Mouse (Mus musculus) CD4-positive, CD25-positive, alpha-beta regulatory T cell, adult 4 months (primary cell): ENCODE results near the gene Ppp2r5d. TPM values are rescaled to one million over a fixed set of nuclear protein-coding genes. Genes with fewer than 3 reads are reported as not detected.

Experiments
- ATAC-seq: one replicate; pipeline ENCODE4 v1.8.0; 2017
- polyA plus RNA-seq, 2 experiments: library from polyadenylated mRNA; unstranded; fragments of 100-300 nt; shearing (Covaris generic); gene quantifications; one replicate each; pipeline ENCODE4 v1.2.1; 2017

Ppp2r5d gene
- polyA plus RNA-seq, 2 experiments from 2014 or later, result 19.7 to 31.4 TPM

DNA sequence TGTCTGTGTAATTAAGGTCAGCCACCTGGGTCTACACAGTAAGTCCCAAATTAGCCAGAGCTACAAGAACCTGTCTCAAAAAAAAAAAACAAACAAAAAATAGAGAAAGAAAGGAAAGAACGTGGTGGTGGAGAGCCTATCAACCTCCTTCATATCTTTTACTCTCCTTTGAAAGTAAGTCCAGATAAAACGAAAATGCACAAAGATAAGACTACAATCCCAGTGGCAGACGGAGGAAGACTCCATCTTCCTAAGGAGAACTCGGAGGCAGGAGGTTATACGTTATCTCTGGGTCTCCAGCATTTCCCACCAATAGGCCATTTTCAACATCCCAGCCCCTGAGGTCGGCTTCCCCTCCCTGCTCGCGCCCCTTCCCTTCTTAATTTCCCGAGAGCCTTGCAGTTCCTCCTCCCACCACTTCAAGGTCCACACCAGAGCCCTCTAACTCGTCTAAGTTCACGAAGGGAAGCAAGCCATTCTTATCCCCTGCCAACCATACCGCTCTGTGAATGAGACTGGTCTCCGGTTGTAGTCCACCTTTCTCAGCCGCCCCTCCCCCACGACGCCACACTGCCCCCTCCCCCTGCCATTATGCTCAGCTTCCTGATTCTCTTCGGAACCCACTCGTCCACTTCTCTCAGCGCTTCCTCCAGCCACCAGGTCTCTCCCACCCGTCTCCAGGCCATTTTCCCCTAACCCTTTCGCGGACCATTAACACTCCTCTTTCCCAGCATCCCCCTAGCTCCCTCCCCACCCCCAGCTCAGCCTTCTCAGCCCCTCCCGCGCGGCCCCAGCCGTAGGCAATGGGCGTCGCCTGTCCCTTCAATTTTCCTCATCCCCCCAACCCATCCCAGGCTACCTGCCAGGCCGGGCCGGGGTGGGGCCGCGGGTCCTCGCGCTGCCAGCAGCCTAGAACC, 24.8 kb downstream of the Ppp2r5d start:
- no peak for ATAC-seq

DNA sequence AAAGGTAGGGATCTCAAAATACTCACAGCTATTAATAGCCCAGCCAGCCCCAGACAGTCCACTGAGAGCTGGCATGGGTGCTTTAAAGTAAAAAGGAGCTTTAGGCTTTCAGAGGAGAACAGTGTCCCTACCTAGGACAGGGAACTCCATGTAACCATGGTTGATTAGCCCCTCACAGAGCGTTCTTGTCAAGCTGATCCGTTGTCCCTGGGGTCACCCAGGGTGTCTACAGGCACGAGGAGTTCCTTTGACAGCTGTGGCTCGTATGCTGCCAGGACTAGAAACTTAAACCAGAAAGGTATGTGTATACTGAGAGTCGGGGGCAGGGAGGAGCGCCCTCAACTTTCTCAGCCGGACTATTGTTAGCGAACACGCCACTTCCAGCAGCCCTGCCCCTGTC, 26.0 kb downstream of the Ppp2r5d start:
- no peak for ATAC-seq

DNA sequence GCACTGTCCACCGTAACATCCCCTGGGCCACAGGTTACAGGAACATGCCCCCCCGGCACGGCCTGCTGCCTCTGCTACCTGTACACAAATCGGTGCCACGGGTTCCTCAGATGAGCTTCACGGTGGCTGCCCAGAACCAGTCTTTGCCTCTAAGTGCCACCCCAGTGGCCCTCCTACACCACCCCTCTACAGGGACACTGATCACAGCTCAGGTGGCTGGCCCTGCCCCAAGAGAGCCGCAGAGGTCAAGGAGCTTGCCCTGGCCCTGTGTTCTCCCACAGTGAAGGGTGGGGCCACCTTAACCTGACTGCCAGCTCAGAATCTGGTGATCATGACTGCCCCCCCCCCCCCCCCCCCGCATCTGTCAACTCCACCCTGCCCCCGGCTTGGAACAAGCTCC, 26.5 kb downstream of the Ppp2r5d start, which contains the start of gene Mea1:
TSS of gene Mea1 (plus strand) at position 378 of the 400 bp plus-strand sequence.
- no peak for ATAC-seq

DNA sequence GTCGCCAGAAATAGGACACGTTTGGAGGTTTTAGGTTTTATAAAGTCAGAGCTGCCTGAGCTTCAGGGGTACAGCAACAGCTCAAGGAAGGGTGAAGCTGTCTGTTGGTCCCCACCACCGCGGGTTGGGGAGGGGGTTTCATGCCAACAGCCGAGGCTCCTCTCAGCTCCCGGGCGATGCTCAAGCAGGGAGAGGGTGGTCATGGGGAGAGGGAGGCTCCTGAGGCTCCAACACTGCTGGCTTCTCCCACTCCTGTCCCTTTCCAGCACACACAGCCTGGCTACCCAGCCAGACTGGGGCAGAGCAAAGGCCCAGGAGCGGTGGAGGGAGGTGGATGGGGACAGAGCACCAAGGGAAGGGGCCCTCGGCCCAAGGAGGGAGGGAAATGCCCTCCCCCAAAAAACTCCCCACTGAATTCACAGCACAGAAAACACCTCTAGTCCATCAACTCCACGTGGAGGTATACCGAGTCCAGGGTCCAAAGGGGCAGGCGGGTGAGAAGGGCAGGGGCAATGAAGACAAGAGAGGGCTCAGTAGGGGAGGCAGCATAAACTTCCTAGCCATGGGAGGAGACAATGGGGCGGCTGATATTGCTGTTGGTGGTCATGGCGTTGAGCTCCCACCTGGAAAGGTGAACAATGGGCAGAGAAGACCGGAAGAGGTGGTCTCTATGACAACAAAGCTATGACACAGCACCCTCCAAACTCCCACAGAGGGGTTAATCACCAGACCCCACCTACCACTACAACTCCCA, 30.2 kb downstream of the Ppp2r5d start:
- peak; percentile 36 for ATAC-seq

DNA sequence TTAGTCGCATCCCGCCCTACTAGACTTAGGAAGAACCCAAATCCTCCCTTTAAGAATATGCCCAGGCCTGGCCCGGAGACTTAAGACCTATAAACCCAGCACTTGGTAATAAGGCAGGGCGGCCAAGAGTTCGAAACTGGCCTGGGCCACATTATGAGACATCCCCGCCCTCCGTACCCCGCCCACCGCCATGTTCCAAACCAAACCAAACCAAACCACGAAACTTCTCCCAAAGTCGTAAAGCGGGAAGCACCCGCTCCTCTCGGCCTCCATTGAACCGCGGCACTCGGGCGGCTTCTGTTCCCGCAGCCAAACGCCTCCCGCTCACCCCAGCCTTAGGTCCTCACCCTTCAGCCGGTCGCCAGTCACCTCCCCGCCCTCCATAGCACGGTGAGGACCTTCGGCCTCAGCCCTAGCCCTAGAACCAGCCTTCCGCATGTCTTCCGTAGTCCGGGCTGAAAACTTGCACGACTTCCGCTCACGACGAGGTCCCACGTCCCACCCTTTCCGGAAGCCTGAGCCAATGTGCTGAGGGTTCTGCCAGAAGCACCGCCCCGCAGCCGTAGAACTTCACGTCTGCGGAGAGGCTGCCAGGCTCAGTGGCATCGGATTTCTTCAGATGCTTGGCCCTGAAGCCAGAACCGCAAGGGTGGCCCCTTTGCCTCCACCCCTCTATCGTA, 30.9 kb downstream of the Ppp2r5d start, which contains the start of gene Rrp36:
TSS of gene Rrp36 (minus strand) at position 503 of the 680 bp plus-strand sequence.
- peak; percentile 100 for ATAC-seq

DNA sequence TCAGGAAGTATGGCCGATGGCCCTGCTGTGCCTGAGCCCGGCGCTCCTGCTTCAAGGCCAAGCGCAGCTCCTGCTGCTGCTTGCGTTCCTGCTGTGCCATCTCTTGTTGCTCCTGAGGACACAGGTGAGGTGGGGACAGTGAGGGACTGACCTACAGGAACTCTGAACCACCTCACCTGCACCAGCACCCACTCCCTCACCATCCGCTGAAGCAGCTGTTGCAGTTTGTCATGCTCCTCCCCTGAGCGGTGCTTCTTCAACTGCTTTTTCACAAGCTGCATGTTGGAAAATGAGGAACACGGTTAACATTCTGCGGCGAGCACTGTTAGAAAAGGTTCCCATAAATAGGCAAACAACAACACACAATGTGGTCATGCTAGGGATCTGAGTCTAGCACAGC, 35.0 kb downstream of the Ppp2r5d start:
- ATAC-seq, result no peak

DNA sequence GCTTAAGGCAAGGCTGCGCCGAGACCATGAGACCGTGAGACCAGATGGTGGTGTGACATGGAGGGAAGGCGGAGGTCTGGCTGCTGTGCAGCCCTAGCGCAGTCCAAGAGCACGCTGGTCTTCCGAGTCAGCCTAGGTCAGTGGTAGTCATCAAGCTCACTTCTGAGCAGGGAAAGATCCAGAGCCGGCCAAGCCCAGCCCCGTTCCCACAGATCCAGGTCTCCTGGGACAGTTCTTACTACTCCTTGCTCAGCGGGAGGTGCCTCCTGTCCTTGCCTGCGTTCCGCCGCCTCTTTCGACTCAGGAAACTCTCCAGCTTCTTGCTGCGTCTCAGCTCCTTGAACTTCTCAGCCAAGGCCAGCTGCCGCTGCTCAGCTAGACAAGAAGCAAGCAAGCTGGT, 37.2 kb downstream of the Ppp2r5d start:
- no peak for ATAC-seq

DNA sequence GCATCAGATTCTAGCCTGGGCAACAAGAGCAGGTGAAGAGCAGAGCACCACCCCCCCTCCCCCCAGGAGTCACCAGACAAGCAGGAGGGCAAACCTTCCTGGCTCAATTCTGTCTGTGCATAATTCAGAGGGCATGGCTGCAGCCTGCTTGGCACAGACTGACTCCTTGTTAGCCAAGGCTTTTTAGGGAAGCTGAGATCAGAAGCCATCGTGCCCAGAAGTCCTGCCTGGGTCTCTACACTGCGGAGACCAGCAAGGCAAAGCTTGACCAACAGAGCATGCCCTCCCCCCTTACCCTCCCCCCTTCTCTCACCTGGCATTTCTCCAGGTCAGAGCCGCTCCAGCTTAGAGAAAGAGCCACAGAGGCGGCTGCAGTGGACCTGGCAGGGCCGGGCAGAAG, 42.2 kb downstream of the Ppp2r5d start:
- no peak for ATAC-seq

DNA sequence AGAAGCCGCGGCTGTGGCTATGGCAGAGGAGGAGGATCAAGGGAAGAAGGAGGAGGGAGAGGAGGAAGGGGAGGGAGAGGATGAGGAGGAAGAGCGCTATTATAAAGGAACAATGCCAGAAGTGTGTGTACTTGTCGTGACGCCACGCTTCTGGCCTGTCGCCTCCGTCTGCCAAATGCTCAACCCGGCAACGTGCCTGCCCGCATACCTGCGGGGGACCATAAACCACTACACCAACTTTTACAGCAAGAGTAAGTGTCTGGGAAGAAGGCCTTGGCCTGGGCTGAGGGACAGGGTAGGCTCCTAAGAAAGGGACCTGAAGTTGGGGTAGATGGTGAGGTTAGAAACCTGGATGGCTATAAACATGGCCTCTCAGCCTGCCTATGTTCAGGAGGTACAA, 42.9 kb downstream of the Ppp2r5d start:
- no peak for ATAC-seq

DNA sequence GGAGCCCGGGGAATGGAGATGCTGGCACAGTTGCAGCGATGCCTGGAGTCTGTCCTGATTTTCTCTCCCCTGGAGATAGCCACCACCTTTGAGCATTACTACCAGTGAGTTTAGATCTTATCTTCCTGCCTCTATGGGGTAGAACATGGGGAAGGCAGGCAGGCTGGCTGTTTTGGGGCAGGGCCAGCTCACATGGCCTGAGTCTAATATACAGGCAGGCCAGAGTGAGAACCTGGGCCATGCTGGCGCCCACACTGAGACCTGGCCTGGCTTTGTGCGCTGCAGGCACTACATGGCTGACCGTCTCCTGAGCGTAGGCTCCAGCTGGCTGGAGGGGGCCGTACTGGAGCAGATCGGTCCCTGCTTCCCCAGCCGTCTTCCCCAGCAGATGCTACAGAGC, 43.6 kb downstream of the Ppp2r5d start:
- ATAC-seq, result no peak

DNA sequence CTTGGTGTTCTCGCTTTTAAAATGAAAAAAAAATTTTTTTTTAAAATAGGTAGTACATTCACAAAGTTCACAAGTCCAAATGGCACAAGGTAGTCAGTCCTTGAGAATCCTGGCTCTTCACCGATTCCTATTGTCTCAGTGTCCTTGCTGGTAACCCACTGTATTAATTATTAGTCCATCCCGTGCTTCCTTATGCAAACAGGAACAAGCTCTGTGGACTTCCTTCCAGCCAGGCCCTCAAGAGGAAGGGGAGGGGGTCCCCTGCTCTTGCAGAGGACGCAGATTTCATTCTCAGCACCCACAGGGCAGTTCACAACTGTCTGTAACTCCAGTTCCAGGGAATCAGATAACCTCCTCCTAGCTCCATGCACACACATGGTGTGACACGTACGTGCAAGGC, 48.9 kb downstream of the Ppp2r5d start:
- no peak for ATAC-seq

DNA sequence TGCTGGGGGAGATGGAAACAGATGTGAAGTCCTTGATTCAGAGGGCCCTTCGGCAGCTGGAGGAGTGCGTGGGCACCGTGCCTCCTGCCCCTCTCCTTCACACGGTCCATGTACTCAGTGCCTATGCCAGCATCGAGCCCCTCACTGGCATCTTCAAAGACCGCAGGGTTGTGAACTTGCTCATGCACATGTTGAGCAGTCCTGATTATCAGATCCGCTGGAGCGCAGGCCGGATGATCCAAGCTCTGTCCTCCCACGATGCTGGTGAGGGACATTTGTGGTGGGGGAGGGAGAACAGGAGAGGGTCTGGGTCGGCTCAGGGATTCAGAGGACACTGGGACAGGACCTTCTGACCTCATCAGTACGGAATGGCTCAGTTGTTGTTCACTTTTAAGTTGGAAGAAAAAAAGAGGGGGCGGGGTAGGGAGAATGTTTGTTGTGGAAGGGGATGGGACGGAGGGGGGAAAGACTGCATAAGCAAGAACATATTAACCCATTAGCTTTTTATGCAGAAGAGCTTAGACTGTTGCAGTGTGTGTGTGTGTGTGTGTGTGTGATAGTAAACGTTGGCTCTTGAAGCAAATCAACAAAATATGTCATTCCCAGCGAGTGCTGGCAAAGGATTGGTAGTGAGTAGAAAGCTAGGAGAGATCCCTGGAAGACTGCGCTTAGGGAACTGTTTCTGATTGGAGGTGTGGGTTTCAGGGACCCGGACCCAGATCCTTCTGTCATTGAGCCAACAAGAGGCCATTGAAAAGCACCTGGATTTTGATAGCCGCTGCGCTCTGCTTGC, 53.0 kb downstream of the Ppp2r5d start:
- ATAC-seq, result no peak

DNA sequence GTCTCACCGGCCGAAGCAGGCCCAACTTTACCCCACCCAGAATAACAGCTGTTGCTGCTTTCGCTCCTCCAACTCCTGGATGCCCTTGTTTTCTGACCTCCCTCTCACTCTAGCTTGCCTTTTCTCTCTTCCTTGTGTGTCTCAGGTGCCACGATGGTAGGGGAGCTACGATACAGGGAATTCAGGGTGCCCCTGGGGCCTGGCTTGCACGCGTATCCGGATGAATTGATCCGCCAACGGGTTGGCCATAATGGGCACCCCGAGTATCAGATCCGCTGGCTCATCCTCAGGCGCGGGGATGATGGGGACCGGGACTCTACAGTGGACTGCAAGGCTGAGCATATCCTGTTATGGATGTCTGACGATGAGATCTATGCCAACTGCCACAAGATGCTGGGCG, 53.6 kb downstream of the Ppp2r5d start:
- ATAC-seq, result no peak

DNA sequence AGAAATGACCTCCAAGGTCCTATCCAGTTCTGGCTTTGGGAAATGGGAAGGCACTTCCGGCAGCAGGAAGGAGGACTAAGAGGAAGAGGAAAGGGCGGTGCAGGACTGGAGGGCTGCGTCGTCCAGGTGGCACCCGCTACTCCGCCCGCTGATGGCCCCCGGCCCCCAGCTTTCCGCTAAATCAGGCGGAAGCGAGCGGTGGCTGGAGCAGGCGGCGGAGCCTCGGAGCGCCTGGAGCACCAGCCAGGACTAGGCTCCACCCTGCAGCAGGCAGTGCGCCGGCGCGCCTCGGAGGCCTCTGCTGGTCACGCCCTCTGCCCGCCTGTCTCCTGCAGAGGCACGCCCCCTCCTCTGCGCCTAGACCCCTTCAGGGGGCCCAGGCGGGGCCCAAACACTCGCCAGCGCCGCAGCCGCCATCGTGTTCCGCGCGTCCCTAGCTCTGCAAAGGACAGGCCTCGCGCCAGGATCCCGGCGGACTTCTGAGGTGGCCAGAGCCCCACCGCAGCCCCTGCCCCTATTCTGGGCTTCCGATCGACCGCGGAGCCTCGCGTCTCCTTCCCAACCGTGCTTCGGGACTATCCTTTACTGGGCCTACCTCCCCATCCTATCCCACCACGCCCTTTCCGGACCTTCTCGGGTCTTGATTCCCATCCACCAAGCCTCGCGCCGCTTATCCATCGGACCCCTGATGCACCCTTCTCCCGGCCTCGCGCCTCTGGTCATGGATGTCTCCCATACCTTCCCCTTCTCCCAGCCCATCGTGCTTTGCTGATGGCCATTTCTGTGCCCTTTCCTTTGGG, 54.5 kb downstream of the Ppp2r5d start, which contains the start of gene Cul7:
TSS of gene Cul7 (plus strand) at position 106 of the 800 bp plus-strand sequence.
- ATAC-seq, result peak; percentile 75

DNA sequence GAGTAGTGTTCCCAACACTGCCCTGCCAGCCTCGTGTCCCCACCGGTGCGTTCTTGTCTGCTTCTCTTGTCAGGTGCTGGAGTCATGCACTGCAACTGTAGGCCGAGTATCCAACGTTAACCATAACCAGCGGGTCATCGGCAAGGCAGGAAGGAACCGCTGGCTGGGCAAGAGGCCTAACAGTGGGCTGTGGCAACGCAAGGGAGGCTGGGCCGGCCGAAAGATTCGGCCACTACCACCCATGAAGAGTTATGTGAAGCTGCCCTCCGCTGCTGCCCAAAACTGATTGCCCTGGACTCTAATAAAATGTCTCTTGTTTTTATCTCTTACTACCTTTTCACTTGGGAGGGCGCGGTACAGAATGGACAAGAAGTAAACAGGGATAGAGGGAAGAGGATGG, 55.1 kb downstream of the Ppp2r5d start:
- ATAC-seq, result no peak

DNA sequence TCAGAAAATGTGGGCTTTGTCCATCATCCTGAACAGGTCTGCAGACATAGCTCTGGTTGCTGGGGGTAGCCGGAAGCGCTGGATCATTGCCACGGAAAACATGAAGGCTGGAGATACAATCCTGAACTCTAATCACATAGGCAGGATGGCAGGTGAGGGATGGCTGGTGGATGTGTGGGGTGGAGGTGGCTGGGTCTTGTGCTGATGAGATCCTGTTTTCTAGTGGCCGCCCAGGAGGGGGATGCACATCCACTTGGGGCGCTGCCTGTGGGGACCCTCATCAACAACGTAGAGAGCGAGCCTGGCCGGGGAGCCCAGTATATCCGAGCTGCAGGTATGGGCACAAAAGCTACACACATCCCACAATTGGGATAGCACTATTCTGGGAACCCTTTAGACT, 56.5 kb downstream of the Ppp2r5d start:
- ATAC-seq, result no peak

DNA sequence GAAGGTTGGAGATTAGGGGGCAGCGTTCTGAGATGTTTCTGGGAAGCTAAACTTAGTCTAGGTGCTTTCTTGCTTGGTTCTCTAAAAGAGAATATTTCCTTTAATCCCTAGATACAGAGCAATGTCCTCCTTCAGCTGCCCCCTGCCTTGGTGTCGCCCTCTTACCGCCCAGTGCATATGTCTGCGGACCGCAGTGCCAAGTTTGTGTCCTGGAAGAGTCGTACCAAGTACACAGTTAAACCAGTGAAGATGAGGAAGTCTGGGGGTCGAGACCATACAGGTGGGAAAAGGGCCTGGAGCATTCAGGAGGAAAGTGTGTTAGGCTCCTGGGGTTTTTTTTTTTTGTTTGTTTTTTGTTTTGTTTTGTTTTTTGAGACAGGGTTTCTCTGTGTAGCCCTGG, 57.6 kb downstream of the Ppp2r5d start:
- ATAC-seq, result no peak

DNA sequence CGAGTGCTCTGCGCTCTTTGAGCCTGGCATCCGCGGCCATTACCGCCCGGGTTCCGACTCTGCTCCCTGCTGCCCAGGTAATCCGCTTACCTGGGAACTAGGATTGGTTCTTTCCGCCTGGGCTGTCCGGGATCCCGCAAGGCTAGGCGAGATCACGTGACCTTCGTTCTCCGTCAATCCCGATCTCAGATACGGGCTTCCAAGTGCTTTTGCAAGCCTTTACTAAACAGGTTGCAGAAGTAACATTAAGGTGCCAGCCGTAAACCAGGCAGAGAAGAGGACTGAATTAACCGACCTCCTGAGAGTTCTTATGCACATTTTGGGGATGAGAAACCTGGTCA, 58.6 kb downstream of the Ppp2r5d start:
- no peak for ATAC-seq

DNA sequence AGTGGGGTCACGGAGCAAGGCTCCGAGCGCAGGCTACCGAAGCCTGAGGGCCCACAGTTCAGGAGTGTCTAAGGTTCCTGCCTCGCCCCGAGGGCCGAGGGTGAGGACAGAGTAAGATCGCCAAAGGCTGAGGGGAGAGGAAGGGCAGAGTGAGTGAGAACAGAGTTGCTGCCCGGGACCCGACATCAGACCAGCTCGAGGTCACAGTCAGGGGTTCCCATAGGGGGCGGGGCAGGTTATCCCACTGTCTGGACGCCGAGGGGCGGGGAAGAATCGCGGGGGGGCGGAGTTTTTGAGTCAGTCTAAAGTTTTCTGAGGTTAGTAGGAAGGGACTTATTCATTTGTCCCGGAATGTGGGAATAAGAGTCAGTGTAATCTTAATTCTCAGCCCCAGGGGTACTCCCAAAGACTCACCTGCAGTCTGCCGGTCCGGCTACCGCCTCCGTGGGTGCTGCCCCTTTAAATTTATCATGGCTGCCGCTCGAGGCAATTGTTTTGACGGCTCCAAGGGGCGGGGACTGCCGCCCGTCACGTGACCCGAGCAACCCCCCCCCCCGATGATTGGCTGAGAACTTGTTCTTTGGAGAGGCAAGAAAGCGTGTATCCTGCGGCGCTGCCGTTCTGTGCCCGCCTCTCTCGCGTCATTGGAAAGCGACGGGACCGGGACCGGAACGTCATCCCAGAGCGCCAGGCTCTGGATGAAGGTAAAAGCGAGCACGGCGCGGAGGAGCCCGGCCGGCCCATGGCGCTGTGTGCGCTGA, 59.2 kb downstream of the Ppp2r5d start, which contains the start of the genes Klc4 and Mrpl2:
TSS of gene Klc4 (minus strand) at position 462 of the 761 bp plus-strand sequence.
TSS of gene Mrpl2 (plus strand) at position 669 of the 761 bp plus-strand sequence.
- ATAC-seq, result peak; percentile 80

DNA sequence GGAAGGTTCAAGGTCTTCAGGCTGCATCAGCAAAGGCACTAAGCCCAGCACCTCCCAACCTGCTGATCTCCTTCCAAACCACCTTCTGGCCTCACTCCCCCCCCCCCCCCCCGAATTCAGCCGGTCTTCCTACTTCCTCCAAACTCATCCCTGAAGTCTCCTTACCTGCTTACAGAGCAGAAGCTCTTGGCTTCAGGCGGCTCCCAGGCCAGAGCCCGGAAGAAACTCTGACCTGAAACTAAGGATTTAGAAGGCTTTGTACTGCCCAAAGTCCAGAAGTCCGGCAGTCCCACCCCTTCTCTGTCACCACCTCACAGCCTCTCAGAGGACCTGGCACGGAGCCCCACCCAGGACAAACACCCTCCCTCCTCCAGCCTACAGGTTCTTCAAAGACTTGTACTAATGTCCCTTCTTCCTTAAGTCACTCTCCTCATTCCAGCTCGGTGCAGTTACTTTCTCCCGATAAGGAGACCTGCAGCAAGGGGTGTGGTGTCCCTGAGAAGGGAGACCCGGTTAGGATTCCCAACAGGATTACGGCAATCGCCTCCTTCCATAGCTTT, 59.9 kb downstream of the Ppp2r5d start:
- no peak for ATAC-seq
